Mouse (Mus musculus) embryonic facial prominence, embryonic 13.5 days (tissue): ENCODE measurements around the gene Ran. TPM values are rescaled to one million over a fixed set of nuclear protein-coding genes. Genes with fewer than 3 reads are reported as not detected.

Source experiments
- ATAC-seq: fragments of 200-750 bp; cut with Nextera tagmentation; 2 replicates; pipeline ENCODE4 v1.8.0; 2017; ENCODE audit warnings: low read depth; ENCODE audit not compliant: insufficient number of reproducible peaks, insufficient read depth, low FRiP score, low TSS enrichment
- H3K27ac ChIP-seq: fragments of 300-500 bp; sonication (generic); 2 replicates; pipeline ENCODE4 v1.5.1; 2015; ENCODE audit warnings: moderate library complexity, mild to moderate bottlenecking, inconsistent platforms
- H3K27me3 ChIP-seq: fragments of 300-500 bp; sonication (generic); 2 replicates; pipeline ENCODE4 v1.6.1; 2015; ENCODE audit warnings: mild to moderate bottlenecking, inconsistent platforms
- H3K36me3 ChIP-seq: fragments of 300-500 bp; sonication (generic); 2 replicates; pipeline ENCODE4 v1.6.1; 2015; ENCODE audit warnings: mild to moderate bottlenecking, inconsistent platforms
- H3K4me1 ChIP-seq: fragments of 300-500 bp; sonication (generic); 2 replicates; pipeline ENCODE4 v1.6.1; 2015; ENCODE audit warnings: inconsistent platforms
- H3K4me2 ChIP-seq: fragments of 300-500 bp; sonication (generic); 2 replicates; pipeline ENCODE4 v1.6.1; 2015; ENCODE audit warnings: moderate library complexity, mild to moderate bottlenecking, inconsistent platforms
- H3K4me3 ChIP-seq: fragments of 300-500 bp; sonication (generic); 2 replicates; pipeline ENCODE4 v1.5.1; 2015; ENCODE audit warnings: mild to moderate bottlenecking, inconsistent platforms
- H3K9ac ChIP-seq: fragments of 300-500 bp; sonication (generic); 2 replicates; pipeline ENCODE4 v1.6.1; 2015; ENCODE audit warnings: mild to moderate bottlenecking, inconsistent platforms
- H3K9me3 ChIP-seq: fragments of 300-500 bp; sonication (generic); 2 replicates; pipeline ENCODE4 v1.6.1; 2016; ENCODE audit warnings: inconsistent platforms
- WGBS: fragments of 180-500 bp; shearing (Covaris S2); methylation state at CpG from one replicate; pipeline ENCODE4 v1.1.7; 2015; ENCODE audit warnings: mixed read lengths; 5-methylcytosine and 5-hydroxymethylcytosine counted together
- polyA plus RNA-seq: library from polyadenylated mRNA; unstranded; fragments of >200 nt; fragmentation: Nextera tagmentation; extraction: Ambion mirVana; gene quantifications from 2 replicates; pipeline ENCODE4 v1.2.1, GENCODE M21; 2015

Gene Ran
- polyA plus RNA-seq, 1 experiment from 2014 or later: 631 TPM

DNA sequence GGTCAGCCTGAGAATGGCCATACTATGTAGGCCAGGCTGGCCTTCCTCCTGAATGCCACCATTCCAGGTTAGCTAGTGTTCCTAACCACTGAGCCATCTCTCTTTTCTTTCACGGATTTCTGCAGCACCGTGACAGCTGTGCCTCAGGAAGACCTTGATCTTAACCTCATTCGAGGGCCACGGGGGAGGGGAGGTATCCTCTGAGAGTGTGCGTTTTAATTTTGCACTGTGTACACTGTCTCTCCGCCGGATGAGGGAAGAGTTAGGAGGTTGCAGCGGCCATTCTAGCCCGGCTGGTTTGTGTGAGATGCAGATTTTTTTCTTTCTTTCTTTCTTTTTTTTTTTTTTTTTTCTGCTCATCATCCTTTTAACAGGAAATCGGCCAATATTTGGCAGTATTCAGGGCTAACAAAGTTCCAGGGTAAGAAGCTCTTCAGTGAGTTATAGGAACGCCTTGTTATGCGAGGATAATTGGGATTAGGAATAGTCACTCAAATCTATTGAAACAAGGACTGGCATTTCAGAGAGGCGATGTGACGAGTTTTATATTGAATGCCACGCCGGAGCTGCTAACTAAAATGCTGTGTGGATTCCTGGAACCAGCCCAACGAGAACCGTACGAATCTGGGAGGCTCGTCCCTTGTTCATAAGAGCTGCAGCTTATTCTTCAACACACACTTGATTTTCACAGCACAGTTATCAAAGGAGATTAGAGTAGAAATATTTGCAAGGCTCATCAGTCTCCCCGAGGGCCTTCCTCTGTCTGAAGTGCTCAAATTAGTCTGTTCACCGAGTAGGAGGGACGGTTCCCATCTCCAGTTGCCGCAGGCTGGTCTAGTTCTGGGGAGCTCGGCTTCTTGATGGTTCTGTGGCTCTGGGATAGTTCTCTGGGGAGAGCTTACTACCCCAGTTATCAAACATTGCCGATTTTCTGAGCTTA is 26.0 kb downstream of the Ran start:
- Histone ChIP-seq H3K27me3 (no peaks in the 10 kb centered on the region), H3K4me3 (no peak overlapping the region), H3K36me3 (no peaks in the 10 kb centered on the region), H3K9ac (0 out of 2 replicates have a peak overlapping the region, but pooled peaks have one; percentile 22), H3K4me1 (no peaks in the 10 kb centered on the region), H3K9me3 (no peaks in the 10 kb centered on the region), H3K27ac (no peak overlapping the region), H3K4me2 (no peak overlapping the region)
- 43% methylated on average over 26 of the region's 26 CpGs for WGBS
- ATAC-seq: no peak

GRCm38 (mm10) chr5:129049372-129049771 is 29.5 kb downstream of the Ran start:
- H3K4me2 ChIP-seq: no peak overlapping the region
- no peaks in the 10 kb centered on the region for H3K9me3 ChIP-seq
- no peak overlapping the region for H3K4me3 ChIP-seq
- no peaks in the 10 kb centered on the region for H3K27me3 ChIP-seq
- H3K9ac ChIP-seq: no peak overlapping the region
- no peaks in the 10 kb centered on the region for H3K36me3 ChIP-seq
- WGBS: 72% methylated on average over 9 of the region's 9 CpGs
- H3K4me1 ChIP-seq: no peaks in the 10 kb centered on the region
- ATAC-seq: no peak
- H3K27ac ChIP-seq: no peak overlapping the region

DNA sequence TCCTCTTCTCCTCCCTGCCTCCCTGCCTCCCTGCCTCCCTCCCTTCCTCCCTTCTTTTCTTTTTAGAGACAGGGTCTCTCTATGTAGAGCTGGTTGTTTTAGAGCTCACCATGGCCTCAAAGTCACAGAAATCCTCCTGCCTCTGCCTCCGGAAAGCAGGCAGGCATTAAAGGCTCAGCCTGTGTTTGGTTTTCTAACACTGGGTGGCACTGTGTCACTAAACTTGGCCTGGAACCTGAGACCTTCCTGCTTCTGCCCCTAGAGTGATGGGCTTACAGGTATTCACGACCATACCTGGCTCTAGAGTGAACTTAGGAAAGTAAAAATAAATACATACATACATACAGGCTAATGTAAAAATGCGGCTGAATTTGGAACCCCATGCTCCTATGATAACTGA is 32.0 kb downstream of the Ran start:
- 83% methylated on average over 3 of the region's 3 CpGs for WGBS
- Histone ChIP-seq H3K4me3 (no peak overlapping the region), H3K4me2 (no peak overlapping the region)

GRCm38 (mm10) chr5:129052636-129053355 is 32.9 kb downstream of the Ran start:
- H3K4me3 ChIP-seq: no peak overlapping the region
- H3K9ac ChIP-seq: no peak overlapping the region

More for the DNA sequence above, 32.0 kb downstream of the Ran start:
- no peak overlapping the region for H3K9ac ChIP-seq
- no peaks in the 10 kb centered on the region for H3K27me3 ChIP-seq
- no peaks in the 10 kb centered on the region for H3K9me3 ChIP-seq
- no peak for ATAC-seq
- H3K36me3 ChIP-seq: no peaks in the 10 kb centered on the region
- no peaks in the 10 kb centered on the region for H3K4me1 ChIP-seq
- H3K27ac ChIP-seq: no peak overlapping the region

GRCm38 (mm10) chr5:129054675-129055284 is 34.9 kb downstream of the Ran start:
- Histone ChIP-seq H3K27me3 (no peaks in the 10 kb centered on the region), H3K9me3 (no peaks in the 10 kb centered on the region), H3K27ac (no peak overlapping the region), H3K9ac (no peak overlapping the region), H3K36me3 (no peaks in the 10 kb centered on the region), H3K4me3 (no peak overlapping the region), H3K4me2 (no peak overlapping the region), H3K4me1 (no peaks in the 10 kb centered on the region)
- no peak for ATAC-seq
- WGBS: 84% methylated on average over 9 of the region's 9 CpGs

More at GRCm38 (mm10) chr5:129052636-129053355, 32.9 kb downstream of the Ran start:
- Histone ChIP-seq H3K27ac (no peak overlapping the region), H3K27me3 (no peaks in the 10 kb centered on the region), H3K4me2 (peak overlapping the region; percentile 7; the same call in 1 of the 2 replicates), H3K4me1 (no peaks in the 10 kb centered on the region), H3K36me3 (no peaks in the 10 kb centered on the region), H3K9me3 (no peaks in the 10 kb centered on the region)
- WGBS: 27% methylated on average over 20 of the region's 20 CpGs
- ATAC-seq: no peak

DNA sequence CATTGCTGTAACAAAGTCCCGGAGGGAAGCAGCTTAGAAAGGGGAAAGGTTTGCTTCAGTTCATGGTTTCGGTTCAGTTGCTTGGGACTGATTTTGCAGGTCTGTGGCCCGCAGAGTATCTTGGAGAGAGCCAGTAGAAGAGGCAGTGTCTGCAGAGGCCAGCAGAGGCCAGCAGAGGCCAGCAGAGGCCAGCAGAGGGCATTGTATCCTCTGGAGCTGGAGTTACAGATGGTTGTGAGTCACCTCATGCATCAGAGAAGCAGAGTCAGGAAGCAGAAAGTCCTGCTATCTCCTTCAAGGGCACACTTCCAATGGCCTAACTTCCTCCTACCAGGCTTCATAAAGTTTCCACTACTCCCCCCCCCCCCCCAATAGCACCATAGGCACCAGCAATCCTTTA is 39.2 kb downstream of the Ran start:
- Histone ChIP-seq H3K27ac (no peak overlapping the region), H3K4me3 (no peak overlapping the region), H3K27me3 (peaks cover 16% of the 10 kb centered on the region), H3K4me1 (peaks cover 5% of the 10 kb centered on the region), H3K4me2 (no peak overlapping the region), H3K9ac (no peak overlapping the region), H3K36me3 (no peaks in the 10 kb centered on the region), H3K9me3 (no peaks in the 10 kb centered on the region)
- 86% methylated on average over 3 of the region's 3 CpGs for WGBS
- ATAC-seq: no peak

GRCm38 (mm10) chr5:129061579-129061978 is 41.7 kb downstream of the Ran start:
- no peak for ATAC-seq

GRCm38 (mm10) chr5:129063037-129063791 is 43.3 kb downstream of the Ran start:
- WGBS: 13% methylated on average over 21 of the region's 21 CpGs
- H3K4me1 ChIP-seq: peaks cover 5% of the 10 kb centered on the region
- peak overlapping the region; percentile 29 for H3K4me3 ChIP-seq
- H3K4me2 ChIP-seq: peak overlapping the region; percentile 57
- no peak; the same call in 1 of the 2 replicates for ATAC-seq
- H3K9ac ChIP-seq: 0 out of 2 replicates have a peak overlapping the region, but pooled peaks have one; percentile 44
- H3K36me3 ChIP-seq: no peaks in the 10 kb centered on the region
- H3K27ac ChIP-seq: no peak overlapping the region
- no peaks in the 10 kb centered on the region for H3K9me3 ChIP-seq
- H3K27me3 ChIP-seq: peaks cover 16% of the 10 kb centered on the region

More at GRCm38 (mm10) chr5:129061579-129061978, 41.7 kb downstream of the Ran start:
- Histone ChIP-seq H3K27me3 (peaks cover 16% of the 10 kb centered on the region), H3K4me2 (no peak overlapping the region), H3K27ac (no peak overlapping the region), H3K36me3 (no peaks in the 10 kb centered on the region), H3K4me3 (no peak overlapping the region), H3K4me1 (peaks cover 5% of the 10 kb centered on the region), H3K9me3 (no peaks in the 10 kb centered on the region), H3K9ac (no peak overlapping the region)
- 21% methylated on average over 13 of the region's 13 CpGs for WGBS

- ATAC-seq: no peak
- Histone ChIP-seq H3K27me3 (peaks cover 16% of the 10 kb centered on the region), H3K9ac (0 out of 2 replicates have a peak overlapping the region, but pooled peaks have one; percentile 16), H3K9me3 (no peaks in the 10 kb centered on the region), H3K4me1 (peaks cover 5% of the 10 kb centered on the region), H3K4me3 (peak overlapping the region; percentile 29), H3K36me3 (no peaks in the 10 kb centered on the region), H3K4me2 (peak overlapping the region; percentile 57), H3K27ac (no peak overlapping the region)
- WGBS: 55% methylated on average over 8 of the region's 8 CpGs
Observed at GRCm38 (mm10) chr5:129063792-129064087, 43.9 kb downstream of the Ran start.

DNA sequence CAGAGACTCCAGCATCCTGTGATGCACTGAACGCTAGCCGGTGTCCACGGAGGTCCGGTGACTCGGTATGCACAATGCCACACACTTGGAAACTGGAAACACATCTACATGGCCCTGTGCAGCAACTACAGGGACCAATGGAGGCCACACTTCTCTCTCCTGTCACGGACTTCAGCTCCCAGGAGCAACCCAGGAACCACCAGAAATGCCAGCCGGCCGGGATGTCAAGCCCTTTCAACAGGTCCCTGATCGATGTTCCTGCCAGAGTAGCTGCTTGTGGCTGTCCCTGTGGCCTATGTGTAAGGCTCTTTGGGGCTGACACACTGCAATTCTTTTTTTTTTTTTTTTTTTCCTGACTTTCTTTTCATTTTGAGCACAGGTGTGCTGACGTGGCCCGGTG is 44.3 kb downstream of the Ran start:
- ATAC-seq: no peak
- Histone ChIP-seq H3K4me2 (no peak overlapping the region), H3K4me3 (no peak overlapping the region), H3K36me3 (no peaks in the 10 kb centered on the region), H3K27ac (no peak overlapping the region), H3K4me1 (peaks cover 5% of the 10 kb centered on the region), H3K9ac (no peak overlapping the region), H3K9me3 (no peaks in the 10 kb centered on the region), H3K27me3 (peaks cover 16% of the 10 kb centered on the region)
- WGBS: 81% methylated on average over 11 of the region's 11 CpGs

- WGBS: 77% methylated on average over 12 of the region's 12 CpGs
- no peak overlapping the region for H3K27ac ChIP-seq
- no peak overlapping the region for H3K4me3 ChIP-seq
- no peaks in the 10 kb centered on the region for H3K9me3 ChIP-seq
- peaks cover 16% of the 10 kb centered on the region for H3K27me3 ChIP-seq
- no peak for ATAC-seq
- no peak overlapping the region for H3K4me2 ChIP-seq
- no peaks in the 10 kb centered on the region for H3K36me3 ChIP-seq
- peaks cover 5% of the 10 kb centered on the region for H3K4me1 ChIP-seq
- H3K9ac ChIP-seq: no peak overlapping the region
Observed at GRCm38 (mm10) chr5:129065301-129065700, 45.4 kb downstream of the Ran start.
